Mouse (Mus musculus): ENCODE data around the gene Hepacam. TPM values are rescaled to one million over a fixed set of nuclear protein-coding genes. Genes with fewer than 3 reads are reported as not detected.

The Hepacam gene
- polyA plus RNA-seq, 1 experiment = 2.9 TPM

DNA sequence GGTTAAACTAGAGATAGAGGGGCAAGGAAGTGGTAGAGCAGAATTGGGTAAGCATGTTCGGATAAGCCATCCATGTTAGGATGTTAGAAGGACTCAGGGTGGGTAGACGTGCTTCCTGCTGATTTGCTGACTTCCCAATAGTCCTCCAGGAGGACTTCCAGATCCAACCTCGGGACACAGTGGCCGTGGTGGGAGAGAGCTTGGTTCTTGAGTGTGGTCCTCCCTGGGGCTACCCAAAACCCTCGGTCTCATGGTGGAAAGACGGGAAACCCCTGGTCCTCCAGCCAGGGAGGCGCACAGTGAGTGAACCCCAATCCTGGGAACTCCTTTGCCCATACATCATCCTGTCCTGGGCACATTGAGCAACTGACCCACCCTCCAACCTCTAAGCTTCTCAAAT is 35.9 kb downstream of the Hepacam start:
- H3K4me1 ChIP-seq (ENCODE audit: control insufficient read depth, insufficient read depth, low read length) = peaks cover 2% of the 10 kb centered on the region
- H3K4me3 ChIP-seq (replicated peaks; ENCODE audit: extremely low read depth, low read depth, low read length) = peak overlapping the region; percentile 98
- no peak for TF ChIP-seq POLR2A (IDR thresholded peaks at IDR 0.05; ENCODE audit: borderline replicate concordance, extremely low read depth, low read depth, low read length)
- TF ChIP-seq CTCF (IDR thresholded peaks at IDR 0.05; ENCODE audit: insufficient read depth, low read length) = no peak
- WGBS = 62% methylated on average over 7 of the region's 7 CpGs
- DNase-seq = no peak

DNA sequence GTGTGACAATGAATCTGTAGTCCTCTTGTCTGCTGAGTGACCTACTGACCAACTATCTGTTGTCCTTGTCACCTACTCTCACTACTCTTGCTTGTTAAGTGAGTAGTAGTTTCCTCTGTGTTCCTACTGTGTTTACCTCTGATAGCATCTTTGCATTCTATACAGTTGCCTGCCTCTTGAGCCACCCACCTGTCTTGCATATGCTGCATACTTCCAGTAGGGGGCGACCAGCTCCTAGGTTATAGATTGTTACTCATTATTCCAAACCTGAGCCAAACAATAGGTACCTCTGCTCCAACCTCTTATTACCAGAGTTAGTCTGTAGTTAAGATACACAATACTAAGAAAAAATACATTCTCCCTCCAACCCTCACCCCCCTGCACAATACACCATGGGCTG is 39.2 kb downstream of the Hepacam start:
- no peaks in the 10 kb centered on the region for H3K4me1 ChIP-seq (ENCODE audit: control insufficient read depth, insufficient read depth, low read length)
- TF ChIP-seq CTCF (IDR thresholded peaks at IDR 0.05; ENCODE audit: insufficient read depth, low read length) (peak; percentile 70), POLR2A (IDR thresholded peaks at IDR 0.05; ENCODE audit: borderline replicate concordance, extremely low read depth, low read depth, low read length) (no peak)
- DNase-seq = no peak
- WGBS = 0% methylated on average over 1 of the region's 1 CpGs
- no peak overlapping the region for H3K4me3 ChIP-seq (replicated peaks; ENCODE audit: extremely low read depth, low read depth, low read length)

DNA sequence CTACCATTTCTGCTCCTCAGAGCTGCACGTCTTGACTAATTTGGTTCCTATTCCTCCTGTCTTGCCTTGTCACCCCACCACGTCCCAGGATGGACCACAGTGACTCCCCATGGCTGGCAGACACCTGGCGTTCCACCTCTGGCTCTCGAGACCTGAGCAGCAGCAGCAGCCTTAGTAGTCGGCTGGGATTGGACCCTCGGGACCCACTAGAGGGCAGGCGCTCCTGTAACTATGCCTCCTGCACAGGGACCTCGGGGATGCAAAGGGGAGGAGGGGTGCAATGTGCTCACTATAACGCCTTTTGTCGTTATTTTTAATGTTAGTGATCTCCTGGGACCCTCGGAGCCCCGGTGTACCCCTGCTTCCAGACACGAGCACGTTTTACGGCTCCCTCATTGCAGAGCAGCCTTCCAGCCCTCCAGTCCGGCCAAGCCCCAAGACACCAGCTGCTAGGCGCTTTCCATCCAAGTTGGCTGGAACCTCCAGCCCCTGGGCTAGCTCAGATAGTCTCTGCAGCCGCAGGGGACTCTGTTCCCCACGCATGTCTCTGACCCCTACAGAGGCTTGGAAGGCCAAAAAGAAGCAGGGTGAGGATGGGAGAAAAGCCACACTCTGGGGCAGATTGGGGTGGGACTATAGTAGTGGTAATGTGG is 40.8 kb downstream of the Hepacam start:
- TF ChIP-seq CTCF (IDR thresholded peaks at IDR 0.05; ENCODE audit: insufficient read depth, low read length) (no peak), POLR2A (IDR thresholded peaks at IDR 0.05; ENCODE audit: borderline replicate concordance, extremely low read depth, low read depth, low read length) (no peak)
- 41% methylated on average over 19 of the region's 19 CpGs for WGBS
- Histone ChIP-seq H3K4me1 (ENCODE audit: control insufficient read depth, insufficient read depth, low read length) (no peaks in the 10 kb centered on the region), H3K4me3 (replicated peaks; ENCODE audit: extremely low read depth, low read depth, low read length) (no peak overlapping the region)
- DNase-seq = no peak

DNA sequence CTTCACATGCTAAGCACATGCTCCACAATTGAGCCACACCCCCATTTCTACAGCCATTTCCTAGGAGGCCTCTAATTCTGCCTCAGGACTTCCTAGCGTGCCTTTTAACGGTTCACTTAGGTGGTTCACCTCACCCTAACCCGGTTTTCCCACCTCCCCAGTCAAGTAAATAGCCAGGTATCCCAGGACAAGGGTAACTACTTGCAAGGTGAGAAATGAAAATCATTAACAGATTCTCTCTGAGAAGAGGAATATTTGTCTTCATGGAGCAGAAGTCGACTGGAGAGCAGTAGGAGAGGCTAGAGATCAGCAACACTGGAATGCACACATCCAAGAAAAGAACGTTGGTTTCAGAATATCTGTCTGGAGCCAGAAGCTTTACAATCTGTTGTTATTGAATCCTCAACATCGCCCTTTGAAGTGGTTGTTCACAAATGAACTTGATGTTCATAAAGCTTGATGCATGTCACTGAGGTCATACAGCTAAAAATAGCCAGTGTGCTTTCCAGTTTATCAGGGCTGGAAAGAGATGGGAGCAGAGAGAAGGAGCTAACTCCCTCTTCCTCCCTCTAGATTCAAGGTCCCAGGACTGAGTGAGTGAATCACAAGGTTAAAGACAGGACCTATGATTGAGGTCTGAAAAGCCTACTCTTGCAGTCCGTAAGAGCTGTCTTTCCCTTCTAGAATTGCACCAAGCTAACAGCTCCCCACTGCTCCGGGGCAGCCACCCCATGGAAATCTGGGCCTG is 42.7 kb downstream of the Hepacam start:
- no peak for DNase-seq
- WGBS = 59% methylated on average over 8 of the region's 8 CpGs

DNA sequence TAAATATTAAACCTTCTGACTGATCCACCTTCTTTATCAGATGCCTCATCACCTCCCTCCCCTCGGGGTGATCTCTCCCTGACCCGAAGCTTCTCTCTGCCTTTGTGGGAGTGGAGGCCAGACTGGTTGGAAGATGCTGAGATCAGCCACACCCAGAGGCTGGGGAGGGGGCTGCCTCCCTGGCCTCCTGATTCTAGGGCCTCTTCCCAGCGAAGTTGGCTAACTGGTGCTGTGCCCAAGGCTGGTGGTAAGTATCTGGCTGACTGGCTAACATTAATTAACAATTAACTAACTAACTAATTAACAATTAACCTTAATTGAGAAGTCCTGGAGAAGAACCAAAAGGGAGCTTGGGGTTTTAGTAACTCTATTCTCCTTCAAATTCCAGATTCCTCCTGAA is 45.8 kb downstream of the Hepacam start:
- Histone ChIP-seq H3K4me3 (replicated peaks; ENCODE audit: extremely low read depth, low read depth, low read length) (no peak overlapping the region), H3K4me1 (ENCODE audit: control insufficient read depth, insufficient read depth, low read length) (no peaks in the 10 kb centered on the region)
- 56% methylated on average over 3 of the region's 3 CpGs for WGBS
- TF ChIP-seq CTCF (IDR thresholded peaks at IDR 0.05; ENCODE audit: insufficient read depth, low read length) = no peak
- TF ChIP-seq POLR2A (IDR thresholded peaks at IDR 0.05; ENCODE audit: borderline replicate concordance, extremely low read depth, low read depth, low read length) = no peak
- DNase-seq = no peak

More for the DNA sequence above, 42.7 kb downstream of the Hepacam start:
- no peaks in the 10 kb centered on the region for H3K4me1 ChIP-seq (ENCODE audit: control insufficient read depth, insufficient read depth, low read length)
- no peak for TF ChIP-seq CTCF (IDR thresholded peaks at IDR 0.05; ENCODE audit: insufficient read depth, low read length)
- no peak for TF ChIP-seq POLR2A (IDR thresholded peaks at IDR 0.05; ENCODE audit: borderline replicate concordance, extremely low read depth, low read depth, low read length)
- H3K4me3 ChIP-seq (replicated peaks; ENCODE audit: extremely low read depth, low read depth, low read length) = no peak overlapping the region

DNA sequence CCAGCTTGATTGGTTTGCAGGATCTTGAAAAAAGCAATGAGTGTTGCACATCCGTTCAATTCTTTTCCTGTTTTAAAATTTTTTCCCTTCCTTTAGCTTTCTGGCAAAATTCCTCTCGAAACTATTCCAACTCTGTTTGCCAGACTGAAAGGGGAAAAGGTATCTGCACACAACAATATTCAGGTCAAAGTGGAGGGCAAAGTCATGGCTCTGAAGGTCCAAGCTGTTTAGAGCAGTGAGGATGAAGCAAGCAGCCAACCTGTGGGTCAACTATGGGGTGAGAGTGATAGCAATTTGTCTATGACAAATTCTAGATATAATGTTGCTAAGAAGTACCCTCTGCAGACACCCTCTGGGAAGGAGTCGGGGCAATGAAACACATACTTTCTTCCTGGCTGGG is 47.5 kb downstream of the Hepacam start:
- Histone ChIP-seq H3K4me1 (ENCODE audit: control insufficient read depth, insufficient read depth, low read length) (no peaks in the 10 kb centered on the region), H3K4me3 (replicated peaks; ENCODE audit: extremely low read depth, low read depth, low read length) (no peak overlapping the region)
- no peak for DNase-seq
- TF ChIP-seq POLR2A (IDR thresholded peaks at IDR 0.05; ENCODE audit: borderline replicate concordance, extremely low read depth, low read depth, low read length) = no peak
- TF ChIP-seq CTCF (IDR thresholded peaks at IDR 0.05; ENCODE audit: insufficient read depth, low read length) = no peak
- WGBS = 60% methylated on average over 3 of the region's 3 CpGs

DNA sequence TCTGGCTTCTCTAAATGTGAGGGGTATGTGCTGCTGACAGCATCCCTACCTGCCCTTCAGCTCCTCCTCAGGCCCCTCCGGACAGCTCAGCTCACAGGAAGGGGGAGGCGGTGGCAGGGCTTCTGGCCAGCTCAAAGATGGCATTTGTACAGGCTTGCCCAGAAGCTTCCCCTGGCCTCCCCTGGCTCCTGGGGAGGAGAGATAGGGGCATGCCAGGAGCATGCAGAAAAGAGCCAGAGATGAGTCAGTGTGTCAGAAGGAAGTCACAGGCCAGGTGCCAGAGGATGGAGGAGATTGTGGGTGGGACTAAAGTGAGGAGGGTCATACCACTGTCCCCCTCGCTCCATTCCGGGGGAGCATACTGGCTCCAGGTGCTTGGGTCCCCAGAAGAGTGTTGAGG is 51.6 kb downstream of the Hepacam start:
- TF ChIP-seq CTCF (IDR thresholded peaks at IDR 0.05; ENCODE audit: insufficient read depth, low read length) = no peak
- no peak for TF ChIP-seq POLR2A (IDR thresholded peaks at IDR 0.05; ENCODE audit: borderline replicate concordance, extremely low read depth, low read depth, low read length)

DNA sequence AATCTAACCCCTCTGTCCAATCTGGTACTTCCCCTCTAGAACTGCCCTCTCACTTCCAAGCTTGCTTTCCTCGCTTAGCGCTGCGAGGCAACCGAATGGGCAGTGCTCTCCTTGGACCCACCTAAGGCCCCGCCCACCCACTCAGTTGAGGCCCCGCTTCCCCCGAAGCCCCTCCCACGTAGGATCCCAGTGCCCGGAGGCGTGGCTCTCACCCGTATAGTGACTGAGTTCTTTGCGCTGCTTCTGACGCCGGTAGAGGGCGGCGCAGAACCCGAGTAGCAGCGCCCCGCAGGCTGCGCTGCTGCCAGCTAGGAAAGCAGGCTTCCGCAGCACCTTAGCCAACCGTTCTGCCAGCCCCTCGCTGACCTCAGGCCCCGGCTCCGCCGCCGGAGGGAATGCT is 53.5 kb downstream of the Hepacam start:
- peaks cover 2% of the 10 kb centered on the region; the same call in 1 of the 2 replicates for H3K4me1 ChIP-seq (ENCODE audit: control insufficient read depth, insufficient read depth, low read length)
- TF ChIP-seq CTCF (IDR thresholded peaks at IDR 0.05; ENCODE audit: insufficient read depth, low read length) (peak; percentile 27; the same call in 1 of the 2 replicates), POLR2A (IDR thresholded peaks at IDR 0.05; ENCODE audit: borderline replicate concordance, extremely low read depth, low read depth, low read length) (no peak)
- whole genome bisulfite sequencing = under 1% methylated on average over 27 of the region's 27 CpGs

More for the DNA sequence above, 51.6 kb downstream of the Hepacam start:
- no peak overlapping the region for H3K4me3 ChIP-seq (replicated peaks; ENCODE audit: extremely low read depth, low read depth, low read length)
- no peak for DNase-seq
- 67% methylated on average over 4 of the region's 4 CpGs for WGBS
- H3K4me1 ChIP-seq (ENCODE audit: control insufficient read depth, insufficient read depth, low read length) = peaks cover 2% of the 10 kb centered on the region; the same call in 1 of the 2 replicates

DNA sequence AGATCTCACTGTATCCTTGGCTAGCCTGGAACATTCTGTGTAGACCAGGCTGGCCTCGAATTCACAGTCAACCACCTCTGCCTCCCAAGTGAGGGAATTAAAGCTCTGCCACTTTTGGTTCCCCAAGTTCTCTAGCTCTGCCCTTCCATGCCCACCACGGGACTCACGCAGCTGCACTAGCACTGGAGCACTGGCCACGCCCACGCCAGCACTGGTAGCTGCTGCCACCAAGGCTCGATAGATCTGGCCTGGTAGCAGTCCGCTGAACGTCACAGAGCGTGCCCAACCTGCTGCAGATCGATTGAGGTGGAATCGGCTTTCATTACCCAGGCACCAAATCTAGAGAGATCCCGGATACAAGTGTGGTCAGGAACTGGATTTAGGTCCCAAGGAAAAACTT is 54.1 kb downstream of the Hepacam start:
- no peak for DNase-seq
- Histone ChIP-seq H3K4me3 (replicated peaks; ENCODE audit: extremely low read depth, low read depth, low read length) (peak overlapping the region; percentile 6), H3K4me1 (ENCODE audit: control insufficient read depth, insufficient read depth, low read length) (peaks cover 2% of the 10 kb centered on the region; the same call in 1 of the 2 replicates)
- no peak for TF ChIP-seq POLR2A (IDR thresholded peaks at IDR 0.05; ENCODE audit: borderline replicate concordance, extremely low read depth, low read depth, low read length)
- no peak for TF ChIP-seq CTCF (IDR thresholded peaks at IDR 0.05; ENCODE audit: insufficient read depth, low read length)
- WGBS = 30% methylated on average over 12 of the region's 12 CpGs

More for the DNA sequence above, 53.5 kb downstream of the Hepacam start:
- H3K4me3 ChIP-seq (replicated peaks; ENCODE audit: extremely low read depth, low read depth, low read length) = peak overlapping the region; percentile 7
- DNase-seq = peak; percentile 78

Data from lung, adult 2 months (tissue).